Mouse (Mus musculus): ENCODE results near the gene Rpa1. TPM values are rescaled to one million over a fixed set of nuclear protein-coding genes. Genes with fewer than 3 reads are reported as not detected.
"Not testable (repeated sequence)": the region's sequence is repeated elsewhere in the genome, so short reads cannot be mapped to it uniquely, and the experiment has no call there.

The Rpa1 gene
- polyA plus RNA-seq, 1 experiment from 2014 or later: 197 TPM

- Histone ChIP-seq H3K36me3 (peaks cover 95% of the 10 kb centered on the region), H3K4me1 (no peaks in the 10 kb centered on the region; the same call in 1 of the 2 replicates), H3K4me3 (no peak overlapping the region), H3K27ac (replicated peaks) (no peak overlapping the region), H3K27me3 (ENCODE audit: low read depth, poor library complexity, severe bottlenecking) (no peaks in the 10 kb centered on the region), H3K9me3 (replicated peaks) (no peaks in the 10 kb centered on the region)
- WGBS: 94% methylated on average over 8 of the region's 8 CpGs
- no peak for DNase-seq (ENCODE audit: low spot score)
These were observed 34.3 kb downstream of the Rpa1 start for GRCm38 (mm10) chr11:75313834-75314233.

GRCm38 (mm10) chr11:75311751-75312150 is 36.4 kb downstream of the Rpa1 start:
- 91% methylated on average over 6 of the region's 6 CpGs for WGBS
- Histone ChIP-seq H3K9me3 (replicated peaks) (no peaks in the 10 kb centered on the region), H3K27me3 (ENCODE audit: low read depth, poor library complexity, severe bottlenecking) (no peaks in the 10 kb centered on the region), H3K4me3 (no peak overlapping the region), H3K27ac (replicated peaks) (no peak overlapping the region), H3K4me1 (no peaks in the 10 kb centered on the region), H3K36me3 (peaks cover 98% of the 10 kb centered on the region)
- no peak for DNase-seq (ENCODE audit: low spot score)

DNA sequence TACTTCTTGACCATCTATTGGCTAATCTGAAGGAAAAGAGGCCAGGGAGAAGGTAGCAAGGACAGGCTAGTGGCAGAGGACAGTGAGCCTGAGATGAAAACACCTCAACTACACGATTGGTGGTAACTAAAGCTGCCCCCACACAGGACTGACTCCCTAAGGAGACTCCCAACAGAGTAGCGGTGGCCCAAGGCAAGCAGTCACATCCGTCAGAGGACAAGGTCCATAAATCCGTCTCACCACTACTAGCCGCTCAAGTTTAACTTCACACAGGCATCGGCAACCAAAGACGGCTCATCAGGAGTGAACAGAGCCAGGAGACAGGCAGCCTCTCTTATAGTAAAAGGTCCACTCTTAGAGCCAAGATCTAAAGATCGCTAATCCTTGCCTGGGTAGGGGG is 37.3 kb downstream of the Rpa1 start:
- H3K9me3 ChIP-seq (replicated peaks): no peaks in the 10 kb centered on the region
- 91% methylated on average over 8 of the region's 8 CpGs for WGBS
- no peaks in the 10 kb centered on the region for H3K4me1 ChIP-seq
- no peak overlapping the region for H3K27ac ChIP-seq (replicated peaks)
- H3K27me3 ChIP-seq (ENCODE audit: low read depth, poor library complexity, severe bottlenecking): no peaks in the 10 kb centered on the region
- no peak for DNase-seq (ENCODE audit: low spot score)
- no peak overlapping the region for H3K4me3 ChIP-seq
- H3K36me3 ChIP-seq: peaks cover 99% of the 10 kb centered on the region

DNA sequence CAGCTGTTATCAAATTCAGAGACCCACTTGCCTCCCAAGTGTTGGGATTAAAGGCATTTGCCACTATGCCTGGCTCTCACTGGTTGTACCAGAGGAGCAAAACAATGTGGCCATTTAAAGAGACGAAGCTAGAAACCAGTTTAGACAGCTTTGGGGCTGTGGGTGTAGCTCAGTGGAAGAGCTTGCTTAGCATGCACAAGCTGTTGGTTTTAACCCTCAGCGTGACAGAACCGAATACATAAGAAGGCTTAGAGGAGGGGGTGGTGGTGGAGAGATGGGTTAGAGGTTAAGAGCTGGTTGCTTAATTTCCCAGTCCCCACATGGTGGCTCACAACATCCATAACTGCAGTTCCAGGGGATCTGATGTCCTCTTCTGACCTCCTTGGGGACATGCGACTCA is 39.5 kb downstream of the Rpa1 start:
- H3K36me3 ChIP-seq: peaks cover 97% of the 10 kb centered on the region
- H3K4me3 ChIP-seq: no peak overlapping the region
- DNase-seq (ENCODE audit: low spot score): no peak
- WGBS: 89% methylated on average over 4 of the region's 4 CpGs
- no peaks in the 10 kb centered on the region for H3K4me1 ChIP-seq
- H3K9me3 ChIP-seq (replicated peaks): no peaks in the 10 kb centered on the region
- H3K27me3 ChIP-seq (ENCODE audit: low read depth, poor library complexity, severe bottlenecking): no peaks in the 10 kb centered on the region
- H3K27ac ChIP-seq (replicated peaks): no peak overlapping the region

DNA sequence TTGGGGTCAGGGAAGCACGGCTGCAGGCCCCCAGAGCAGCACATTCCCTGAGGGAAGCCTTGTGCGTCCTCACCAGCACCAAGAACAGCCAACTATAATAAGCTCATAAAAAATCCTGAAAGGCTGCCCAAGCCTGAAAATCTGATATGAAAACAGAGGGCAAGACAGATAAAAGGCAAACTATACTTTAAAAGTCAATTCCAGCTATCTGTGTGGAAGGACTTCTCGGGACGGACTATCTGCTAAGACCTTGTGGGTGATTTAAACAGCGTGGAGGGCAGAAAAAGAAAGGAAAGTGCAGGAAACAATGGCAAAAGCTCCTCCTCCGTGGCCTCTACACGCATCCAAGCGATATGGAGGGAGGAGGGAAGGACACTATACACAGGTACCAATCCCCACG is 43.3 kb downstream of the Rpa1 start:
- 93% methylated on average over 9 of the region's 9 CpGs for WGBS

DNA sequence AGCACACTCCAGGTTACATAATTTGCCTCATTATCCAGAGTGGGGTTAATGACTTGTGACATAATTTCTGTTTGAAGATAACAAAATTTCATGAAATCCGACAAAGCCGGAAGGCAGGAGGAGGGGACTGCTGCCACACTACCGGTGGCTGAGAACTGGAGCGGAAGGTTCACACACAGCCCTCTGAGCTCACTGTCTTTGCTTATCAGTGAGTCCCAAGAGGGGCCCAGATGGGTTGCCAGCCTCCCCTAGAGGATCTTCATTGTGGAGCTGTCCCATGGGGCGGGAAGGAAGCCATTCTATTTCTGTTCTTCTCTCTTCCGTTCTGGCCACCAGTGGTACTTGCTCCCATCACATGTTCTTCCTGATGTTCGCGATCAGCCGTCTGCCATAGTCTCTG is 47.2 kb downstream of the Rpa1 start:
- Histone ChIP-seq H3K4me1 (0 out of 2 replicates have a peak, but pooled peaks cover 6% of the 10 kb centered on the region), H3K27ac (replicated peaks) (no peak overlapping the region), H3K4me3 (no peak overlapping the region), H3K36me3 (peaks cover 67% of the 10 kb centered on the region), H3K27me3 (ENCODE audit: low read depth, poor library complexity, severe bottlenecking) (no peaks in the 10 kb centered on the region), H3K9me3 (replicated peaks) (no peaks in the 10 kb centered on the region)
- WGBS: 95% methylated on average over 9 of the region's 9 CpGs
- no peak for DNase-seq (ENCODE audit: low spot score)

More for the DNA sequence above, 43.3 kb downstream of the Rpa1 start:
- DNase-seq (ENCODE audit: low spot score): no peak
- H3K27me3 ChIP-seq (ENCODE audit: low read depth, poor library complexity, severe bottlenecking): no peaks in the 10 kb centered on the region
- H3K9me3 ChIP-seq (replicated peaks): no peaks in the 10 kb centered on the region
- no peaks in the 10 kb centered on the region for H3K4me1 ChIP-seq
- H3K36me3 ChIP-seq: peaks cover 97% of the 10 kb centered on the region
- H3K27ac ChIP-seq (replicated peaks): no peak overlapping the region
- H3K4me3 ChIP-seq: no peak overlapping the region

GRCm38 (mm10) chr11:75299786-75300185 is 48.3 kb downstream of the Rpa1 start:
- 89% methylated on average over 10 of the region's 10 CpGs for WGBS
- no peaks in the 10 kb centered on the region for H3K9me3 ChIP-seq (replicated peaks)
- no peak overlapping the region for H3K4me3 ChIP-seq
- H3K4me1 ChIP-seq: 0 out of 2 replicates have a peak, but pooled peaks cover 6% of the 10 kb centered on the region
- H3K27me3 ChIP-seq (ENCODE audit: low read depth, poor library complexity, severe bottlenecking): no peaks in the 10 kb centered on the region
- H3K36me3 ChIP-seq: peaks cover 55% of the 10 kb centered on the region
- DNase-seq (ENCODE audit: low spot score): no peak
- H3K27ac ChIP-seq (replicated peaks): no peak overlapping the region

- 60% methylated on average over 11 of the region's 11 CpGs for WGBS
- Histone ChIP-seq H3K4me3 (no peak overlapping the region), H3K27me3 (ENCODE audit: low read depth, poor library complexity, severe bottlenecking) (peaks cover 5% of the 10 kb centered on the region; the same call in 1 of the 2 replicates), H3K27ac (replicated peaks) (no peak overlapping the region), H3K4me1 (peaks cover 17% of the 10 kb centered on the region), H3K9me3 (replicated peaks) (no peaks in the 10 kb centered on the region), H3K36me3 (peaks cover 45% of the 10 kb centered on the region)
- DNase-seq (ENCODE audit: low spot score): no peak
These were observed 49.6 kb downstream of the Rpa1 start for GRCm38 (mm10) chr11:75298491-75298890.

DNA sequence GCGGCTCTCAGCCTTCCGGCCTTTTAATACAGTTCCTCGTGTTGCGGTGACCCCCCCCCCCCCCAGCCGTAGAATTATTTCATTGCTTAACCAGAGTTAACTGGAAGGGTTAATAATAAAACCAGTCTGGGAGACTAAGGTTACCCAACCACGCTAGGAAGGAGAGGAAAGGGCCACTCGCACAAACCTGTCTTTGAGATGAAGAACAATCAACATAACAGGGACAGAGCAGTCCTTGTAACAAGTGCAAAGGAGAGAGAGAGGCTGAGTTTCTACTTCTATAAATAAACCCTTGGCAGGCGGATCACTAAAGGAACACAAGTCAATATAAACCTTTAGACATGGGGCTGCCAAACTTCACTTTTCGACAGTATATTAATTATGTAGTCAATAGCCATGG is 50.5 kb downstream of the Rpa1 start:
- Histone ChIP-seq H3K4me1 (peaks cover 25% of the 10 kb centered on the region), H3K27ac (replicated peaks) (no peak overlapping the region), H3K4me3 (no peak overlapping the region), H3K9me3 (replicated peaks) (no peaks in the 10 kb centered on the region), H3K27me3 (ENCODE audit: low read depth, poor library complexity, severe bottlenecking) (peaks cover 13% of the 10 kb centered on the region), H3K36me3 (peaks cover 36% of the 10 kb centered on the region)
- DNase-seq (ENCODE audit: low spot score): no peak
- 84% methylated on average over 9 of the region's 9 CpGs for WGBS

DNA sequence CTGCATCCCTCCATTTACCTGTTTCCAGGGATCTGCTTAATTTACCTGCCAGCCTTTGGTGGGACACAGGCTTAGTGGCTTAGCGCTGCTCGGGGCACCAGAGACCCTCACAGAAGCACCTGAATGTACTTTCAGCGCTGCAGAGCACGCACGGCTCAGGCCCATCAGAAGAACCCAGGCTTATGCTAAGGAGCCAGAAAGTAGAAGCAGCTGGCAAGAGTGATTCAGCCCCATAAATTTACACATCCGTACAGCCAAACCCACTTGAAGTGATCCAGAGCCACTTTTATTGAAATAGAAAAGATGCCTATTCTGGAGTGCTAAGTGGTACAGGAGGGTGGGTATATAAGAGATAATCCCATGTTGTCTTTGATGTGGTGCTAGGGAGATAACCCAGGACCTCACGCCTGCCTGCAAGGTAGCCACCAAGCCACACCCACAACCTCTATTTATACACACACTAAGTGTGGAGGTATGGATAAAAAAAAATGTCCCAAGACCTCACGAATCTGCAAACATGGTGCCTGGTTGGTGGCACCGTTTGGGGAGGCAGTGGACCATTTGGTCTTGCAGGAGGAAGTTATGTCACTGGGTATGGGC is 51.6 kb downstream of the Rpa1 start:
- 85% methylated on average over 9 of the region's 9 CpGs for WGBS
- no peak overlapping the region for H3K27ac ChIP-seq (replicated peaks)

GRCm38 (mm10) chr11:75295534-75295933 is 52.6 kb downstream of the Rpa1 start:
- Histone ChIP-seq H3K36me3 (peaks cover 15% of the 10 kb centered on the region), H3K27me3 (ENCODE audit: low read depth, poor library complexity, severe bottlenecking) (peaks cover 30% of the 10 kb centered on the region), H3K4me1 (peaks cover 44% of the 10 kb centered on the region)
- not testable (repeated sequence) for H3K27ac ChIP-seq (replicated peaks); H3K9me3 ChIP-seq (replicated peaks); H3K4me3 ChIP-seq; DNase-seq (ENCODE audit: low spot score)
- WGBS: 85% methylated on average over 5 of the region's 5 CpGs

More for the DNA sequence above, 51.6 kb downstream of the Rpa1 start:
- peaks cover 25% of the 10 kb centered on the region for H3K27me3 ChIP-seq (ENCODE audit: low read depth, poor library complexity, severe bottlenecking)
- H3K4me1 ChIP-seq: peaks cover 36% of the 10 kb centered on the region
- H3K9me3 ChIP-seq (replicated peaks): no peaks in the 10 kb centered on the region
- DNase-seq (ENCODE audit: low spot score): no peak
- H3K36me3 ChIP-seq: peaks cover 25% of the 10 kb centered on the region
- H3K4me3 ChIP-seq: no peak overlapping the region

GRCm38 (mm10) chr11:75294862-75295261 is 53.3 kb downstream of the Rpa1 start:
- Histone ChIP-seq H3K36me3 (peaks cover 9% of the 10 kb centered on the region), H3K27ac (replicated peaks) (no peak overlapping the region), H3K27me3 (ENCODE audit: low read depth, poor library complexity, severe bottlenecking) (peaks cover 30% of the 10 kb centered on the region), H3K4me1 (peaks cover 47% of the 10 kb centered on the region), H3K9me3 (replicated peaks) (no peaks in the 10 kb centered on the region), H3K4me3 (no peak overlapping the region)
- DNase-seq (ENCODE audit: low spot score): no peak
- 87% methylated on average over 9 of the region's 9 CpGs for WGBS

- H3K27ac ChIP-seq (replicated peaks): no peak overlapping the region
- 65% methylated on average over 21 of the region's 21 CpGs for WGBS
These were observed 54.2 kb downstream of the Rpa1 start for GRCm38 (mm10) chr11:75293852-75294361.

More at GRCm38 (mm10) chr11:75293852-75294361, 54.2 kb downstream of the Rpa1 start:
- Histone ChIP-seq H3K4me1 (peaks cover 47% of the 10 kb centered on the region), H3K4me3 (no peak overlapping the region), H3K36me3 (no peaks in the 10 kb centered on the region), H3K9me3 (replicated peaks) (no peaks in the 10 kb centered on the region), H3K27me3 (ENCODE audit: low read depth, poor library complexity, severe bottlenecking) (peaks cover 35% of the 10 kb centered on the region)
- no peak for DNase-seq (ENCODE audit: low spot score)
